Mouse (Mus musculus) embryonic facial prominence, embryonic 12.5 days (tissue): ENCODE results near the gene Ip6k3. TPM values are rescaled to one million over a fixed set of nuclear protein-coding genes. Genes with fewer than 3 reads are reported as not detected.

Experiments
- ATAC-seq: fragments of 200-750 bp; cut with Nextera tagmentation; 2 replicates; pipeline ENCODE4 v1.8.0; 2017; ENCODE audit not compliant: insufficient number of reproducible peaks, insufficient read depth, low FRiP score, low TSS enrichment
- H3K27ac ChIP-seq: fragments of 300-500 bp; sonication (generic); 2 replicates; pipeline ENCODE4 v1.5.1; 2016; ENCODE audit warnings: mild to moderate bottlenecking
- H3K27me3 ChIP-seq: fragments of 300-500 bp; sonication (generic); 2 replicates; pipeline ENCODE4 v1.6.1; 2016; ENCODE audit warnings: mild to moderate bottlenecking, moderate library complexity
- H3K36me3 ChIP-seq: fragments of 300-500 bp; sonication (generic); 2 replicates; pipeline ENCODE4 v1.6.1; 2016; ENCODE audit warnings: mild to moderate bottlenecking
- H3K4me1 ChIP-seq: fragments of 300-500 bp; sonication (generic); 2 replicates; pipeline ENCODE4 v1.6.1; 2016
- H3K4me2 ChIP-seq: fragments of 300-500 bp; sonication (generic); replicated peaks from 2 replicates; pipeline ENCODE4 v1.6.1; 2016; ENCODE audit warnings: mild to moderate bottlenecking, moderate library complexity
- H3K4me3 ChIP-seq: fragments of 300-500 bp; sonication (generic); 2 replicates; pipeline ENCODE4 v1.5.1; 2016; ENCODE audit warnings: mild to moderate bottlenecking
- H3K9ac ChIP-seq: fragments of 300-500 bp; sonication (generic); 2 replicates; pipeline ENCODE4 v1.6.1; 2016; ENCODE audit warnings: mild to moderate bottlenecking, moderate library complexity
- H3K9me3 ChIP-seq: fragments of 300-500 bp; sonication (generic); 2 replicates; pipeline ENCODE4 v1.6.1; 2016; ENCODE audit warnings: mild to moderate bottlenecking, moderate library complexity
- WGBS: fragments of 180-500 bp; shearing (Covaris S2); methylation state at CpG from one replicate; pipeline ENCODE4 v1.1.7; 2016; 5-methylcytosine and 5-hydroxymethylcytosine counted together
- polyA plus RNA-seq: library from polyadenylated mRNA; unstranded; fragments of >200 nt; fragmentation: Nextera tagmentation; extraction: Ambion mirVana; gene quantifications from 2 replicates; pipeline ENCODE4 v1.2.1, GENCODE M21; 2016

Ip6k3 gene
- polyA plus RNA-seq, 1 experiment from 2014 or later = 0.35 TPM

DNA sequence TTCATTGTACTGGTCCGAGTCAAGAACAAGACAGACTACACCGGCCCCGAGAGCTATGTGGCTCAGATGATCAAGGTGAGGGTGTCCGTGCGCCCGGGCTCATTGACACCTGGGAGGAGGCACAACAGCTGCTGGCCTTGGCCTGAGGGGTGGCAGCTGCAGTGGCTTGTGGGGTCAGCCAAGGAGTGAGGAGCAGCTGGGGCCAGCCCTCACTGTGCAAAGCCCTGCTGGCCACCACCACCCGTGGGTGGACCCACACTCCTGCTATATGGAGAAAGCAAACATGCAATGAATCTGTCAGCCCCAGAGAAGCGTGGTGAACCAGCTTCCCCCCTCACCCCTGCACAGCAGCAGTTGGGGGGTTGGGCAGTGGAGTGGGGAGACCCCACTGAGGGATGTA, 47.6 kb downstream of the Ip6k3 start:
- H3K36me3 ChIP-seq = peaks cover 59% of the 10 kb centered on the region
- H3K9ac ChIP-seq = no peak overlapping the region
- no peaks in the 10 kb centered on the region for H3K9me3 ChIP-seq
- H3K4me2 ChIP-seq = no peak overlapping the region
- WGBS = 64% methylated on average over 8 of the region's 8 CpGs
- H3K27ac ChIP-seq = no peak overlapping the region
- peaks cover 15% of the 10 kb centered on the region for H3K4me1 ChIP-seq
- no peak overlapping the region for H3K4me3 ChIP-seq
- no peaks in the 10 kb centered on the region for H3K27me3 ChIP-seq
- ATAC-seq = no peak

DNA sequence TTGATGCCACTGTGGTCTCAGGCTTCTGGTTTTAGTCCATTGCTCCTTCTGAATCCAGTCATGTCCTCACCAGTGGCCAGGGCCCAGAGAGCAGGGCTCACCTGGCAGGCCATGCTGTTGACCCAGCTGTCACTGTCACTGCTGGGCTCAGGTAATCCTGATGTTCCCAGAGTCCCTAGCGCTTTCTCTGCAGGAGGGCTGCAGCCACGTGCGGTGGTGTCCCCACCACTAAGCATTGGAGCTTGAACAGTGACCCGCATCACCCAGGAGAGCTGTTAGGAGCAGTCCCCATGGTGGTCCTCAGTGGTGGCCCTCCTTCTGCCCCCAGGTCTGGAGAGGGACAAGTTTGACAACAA, 48.1 kb downstream of the Ip6k3 start:
- Histone ChIP-seq H3K27ac (no peak overlapping the region), H3K27me3 (no peaks in the 10 kb centered on the region), H3K4me1 (peaks cover 15% of the 10 kb centered on the region), H3K4me2 (no peak overlapping the region), H3K36me3 (peaks cover 57% of the 10 kb centered on the region), H3K9me3 (no peaks in the 10 kb centered on the region), H3K4me3 (no peak overlapping the region), H3K9ac (no peak overlapping the region)
- ATAC-seq = no peak
- 78% methylated on average over 4 of the region's 4 CpGs for WGBS

DNA sequence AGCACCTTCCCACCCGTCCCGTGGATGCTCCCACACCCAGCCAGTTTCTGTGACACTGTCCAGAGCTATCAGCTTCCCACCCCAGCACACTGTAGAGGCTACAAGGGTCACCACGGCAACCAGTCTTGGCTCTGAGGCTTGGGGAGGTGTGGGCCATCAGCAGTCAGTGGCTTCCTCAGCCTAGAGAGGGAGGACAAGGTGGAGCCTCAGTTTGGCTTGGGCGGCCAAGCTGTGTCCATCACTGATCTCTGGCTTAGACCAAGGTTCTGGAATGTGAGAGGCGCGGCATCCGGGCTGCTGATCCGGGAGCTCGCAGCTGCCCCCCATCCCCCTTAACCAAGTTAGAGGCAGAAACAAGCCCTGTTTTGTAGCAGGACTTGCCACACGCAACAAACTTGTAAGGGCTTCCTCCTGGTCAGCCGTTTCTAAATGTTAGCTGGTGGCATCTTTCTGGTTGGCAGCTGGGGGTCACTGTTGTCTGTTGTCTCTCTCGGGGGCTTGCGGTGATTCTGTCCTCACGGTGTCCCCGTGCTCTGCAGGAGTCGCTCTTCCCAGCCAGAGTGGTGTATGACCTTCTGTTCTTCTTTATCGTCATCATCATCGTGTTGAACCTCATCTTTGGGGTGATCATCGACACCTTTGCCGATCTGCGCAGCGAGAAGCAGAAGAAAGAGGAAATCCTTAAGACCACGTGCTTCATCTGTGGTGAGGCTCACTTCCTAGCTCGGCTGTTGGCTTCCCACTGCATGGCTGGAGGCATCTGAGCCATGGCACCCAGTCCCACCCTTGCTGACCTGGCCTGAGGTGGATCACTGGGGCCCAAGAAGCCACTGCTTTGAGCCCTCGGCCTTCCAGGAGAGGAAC, 48.7 kb downstream of the Ip6k3 start:
- no peaks in the 10 kb centered on the region for H3K9me3 ChIP-seq
- no peak for ATAC-seq
- H3K27ac ChIP-seq = no peak overlapping the region
- H3K36me3 ChIP-seq = peaks cover 53% of the 10 kb centered on the region
- H3K27me3 ChIP-seq = no peaks in the 10 kb centered on the region
- H3K4me2 ChIP-seq = no peak overlapping the region
- 88% methylated on average over 25 of the region's 25 CpGs for WGBS
- H3K4me1 ChIP-seq = peaks cover 15% of the 10 kb centered on the region
- H3K9ac ChIP-seq = no peak overlapping the region
- no peak overlapping the region for H3K4me3 ChIP-seq

DNA sequence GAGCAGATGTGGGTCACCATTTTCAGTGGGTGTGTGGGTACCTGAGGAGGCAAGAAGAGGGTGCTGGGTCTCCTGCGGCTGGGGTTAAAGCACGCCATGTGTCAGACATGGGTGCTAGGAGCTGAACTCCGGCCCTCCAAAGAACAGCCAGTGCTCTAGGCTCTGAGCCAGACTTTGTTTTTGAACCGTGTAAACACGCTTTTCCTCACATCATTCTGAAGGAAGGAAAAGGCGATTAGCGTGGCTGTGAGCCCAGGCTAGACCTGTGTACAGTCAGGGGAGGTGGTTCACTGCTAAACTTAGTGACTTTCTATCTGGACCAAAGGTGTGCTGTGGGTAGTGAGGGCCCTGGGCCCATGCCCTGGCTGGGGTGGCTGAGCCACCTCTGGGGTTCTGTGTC, 57.5 kb downstream of the Ip6k3 start:
- Histone ChIP-seq H3K4me3 (no peak overlapping the region), H3K4me1 (no peaks in the 10 kb centered on the region), H3K9ac (no peak overlapping the region), H3K27me3 (no peaks in the 10 kb centered on the region), H3K4me2 (no peak overlapping the region), H3K36me3 (0 out of 2 replicates have a peak, but pooled peaks cover 13% of the 10 kb centered on the region), H3K9me3 (no peaks in the 10 kb centered on the region), H3K27ac (no peak overlapping the region)
- no peak for ATAC-seq
- WGBS = 91% methylated on average over 7 of the region's 7 CpGs

- H3K36me3 ChIP-seq = 0 out of 2 replicates have a peak, but pooled peaks cover 12% of the 10 kb centered on the region
- H3K27me3 ChIP-seq = no peaks in the 10 kb centered on the region
- H3K9ac ChIP-seq = no peak overlapping the region
- H3K9me3 ChIP-seq = no peaks in the 10 kb centered on the region
- H3K4me2 ChIP-seq = no peak overlapping the region
- no peak overlapping the region for H3K27ac ChIP-seq
- no peak overlapping the region for H3K4me3 ChIP-seq
- WGBS = 76% methylated on average over 6 of the region's 6 CpGs
- no peak for ATAC-seq
- H3K4me1 ChIP-seq = no peaks in the 10 kb centered on the region
Observed at GRCm38 (mm10) chr17:27107936-27108335, 59.7 kb downstream of the Ip6k3 start.

GRCm38 (mm10) chr17:27106745-27107144, 60.9 kb downstream of the Ip6k3 start:
- 0 out of 2 replicates have a peak, but pooled peaks cover 9% of the 10 kb centered on the region for H3K36me3 ChIP-seq
- H3K4me3 ChIP-seq = no peak overlapping the region
- H3K27me3 ChIP-seq = no peaks in the 10 kb centered on the region
- H3K4me2 ChIP-seq = no peak overlapping the region
- no peak overlapping the region for H3K9ac ChIP-seq
- no peaks in the 10 kb centered on the region for H3K9me3 ChIP-seq
- no peaks in the 10 kb centered on the region for H3K4me1 ChIP-seq
- no peak for ATAC-seq
- H3K27ac ChIP-seq = no peak overlapping the region
- 79% methylated on average over 9 of the region's 9 CpGs for WGBS

DNA sequence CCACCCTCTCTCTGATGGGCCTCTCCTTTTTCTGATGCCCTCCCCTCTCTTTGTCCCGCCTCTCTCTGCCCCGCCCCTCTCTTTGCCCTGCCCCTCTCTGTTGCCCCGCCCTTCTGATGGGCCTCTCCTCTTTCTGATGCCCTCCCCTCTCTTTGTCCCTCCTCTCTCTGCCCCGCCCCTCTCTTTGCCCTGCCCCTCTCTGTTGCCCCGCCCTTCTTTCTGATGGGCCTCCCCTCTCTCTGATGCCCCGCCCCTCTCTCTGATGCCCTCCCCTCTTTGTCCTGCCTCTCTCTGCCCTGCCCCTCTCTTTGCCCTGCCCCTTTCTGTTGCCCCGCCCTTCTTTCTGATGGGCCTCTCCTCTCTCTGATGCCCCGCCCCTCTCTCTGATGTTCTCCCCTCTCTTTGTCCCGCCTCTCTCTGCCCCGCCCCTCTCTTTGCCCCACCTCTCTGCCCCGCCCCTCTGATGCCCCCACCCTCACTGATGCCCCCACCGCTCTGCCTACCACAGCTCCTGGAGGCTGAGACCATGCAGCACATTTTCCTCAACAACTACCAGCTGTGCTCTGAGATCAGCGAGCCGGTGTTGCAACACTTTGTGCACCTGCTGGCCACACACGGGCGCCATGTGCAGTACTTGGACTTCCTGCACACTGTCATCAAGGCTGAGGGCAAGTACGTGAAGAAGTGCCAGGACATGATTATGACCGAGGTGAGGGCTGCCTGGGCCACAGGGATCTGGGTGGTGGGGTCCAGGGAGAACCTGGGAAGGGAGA, 61.7 kb downstream of the Ip6k3 start:
- 78% methylated on average over 11 of the region's 18 CpGs for WGBS

DNA sequence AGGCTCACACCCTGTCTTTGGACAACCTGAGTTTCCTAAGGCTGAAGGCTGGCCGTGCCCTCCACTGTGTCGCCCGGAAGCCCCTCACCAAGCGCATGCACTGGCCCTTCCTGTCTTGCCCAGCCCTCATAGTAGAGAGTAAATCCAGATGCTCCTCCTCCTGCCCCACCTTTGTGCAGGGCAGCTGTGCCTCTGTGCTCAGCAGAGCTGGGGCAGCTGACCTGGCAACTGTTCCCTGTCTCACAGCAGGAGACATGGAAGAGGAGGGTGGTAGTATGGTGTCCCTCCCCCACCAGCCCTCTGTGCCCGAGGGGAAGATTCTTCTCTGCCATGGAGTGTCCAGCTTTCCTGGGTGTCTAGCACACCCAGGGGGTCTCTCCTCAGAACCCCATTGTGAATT, 65.9 kb downstream of the Ip6k3 start:
- Histone ChIP-seq H3K36me3 (0 out of 2 replicates have a peak, but pooled peaks cover 4% of the 10 kb centered on the region), H3K9me3 (no peaks in the 10 kb centered on the region), H3K27ac (no peak overlapping the region), H3K4me2 (no peak overlapping the region), H3K9ac (no peak overlapping the region), H3K4me1 (no peaks in the 10 kb centered on the region), H3K27me3 (no peaks in the 10 kb centered on the region), H3K4me3 (no peak overlapping the region)
- 73% methylated on average over 5 of the region's 5 CpGs for WGBS
- no peak for ATAC-seq

More for the DNA sequence above, 61.7 kb downstream of the Ip6k3 start:
- Histone ChIP-seq H3K9me3 (no peaks in the 10 kb centered on the region), H3K27me3 (no peaks in the 10 kb centered on the region), H3K36me3 (0 out of 2 replicates have a peak, but pooled peaks cover 9% of the 10 kb centered on the region), H3K4me2 (no peak overlapping the region), H3K4me1 (no peaks in the 10 kb centered on the region), H3K4me3 (no peak overlapping the region), H3K9ac (no peak overlapping the region), H3K27ac (no peak overlapping the region)
- ATAC-seq = no peak

- Histone ChIP-seq H3K27ac (no peak overlapping the region), H3K9ac (no peak overlapping the region), H3K4me2 (no peak overlapping the region), H3K27me3 (no peaks in the 10 kb centered on the region), H3K36me3 (0 out of 2 replicates have a peak, but pooled peaks cover 8% of the 10 kb centered on the region), H3K4me1 (no peaks in the 10 kb centered on the region), H3K4me3 (no peak overlapping the region), H3K9me3 (no peaks in the 10 kb centered on the region)
- 49% methylated on average over 13 of the region's 13 CpGs for whole genome bisulfite sequencing
- no peak for ATAC-seq
Observed at GRCm38 (mm10) chr17:27095690-27096089, 71.9 kb downstream of the Ip6k3 start.

Other genes with a start within 250 kb of the Ip6k3 start
- 13.9 and 17.1 TPM in 2 replicates for gene Phf1, start 234.7 kb downstream of the Ip6k3 start, polyA plus RNA-seq
- 172 and 174 TPM in 2 replicates for gene Cuta, start 228.2 kb downstream of the Ip6k3 start, polyA plus RNA-seq
- gene Syngap1, start 226.5 kb downstream of the Ip6k3 start, polyA plus RNA-seq = 2.5 and 4.0 TPM in 2 replicates
- gene Zbtb9, start 194.6 kb downstream of the Ip6k3 start, polyA plus RNA-seq = 16.1 and 17.1 TPM in 2 replicates
- 4.5 and 4.9 TPM in 2 replicates for gene Bak1, start 138.8 kb downstream of the Ip6k3 start, polyA plus RNA-seq
- 3.2 and 3.4 TPM in 2 replicates for gene Itpr3, start 110.5 kb downstream of the Ip6k3 start, polyA plus RNA-seq
- 340 and 372 TPM in 2 replicates for gene Uqcc2, start 33.9 kb downstream of the Ip6k3 start, polyA plus RNA-seq
- gene Lemd2, start 36.7 kb upstream of the Ip6k3 start, polyA plus RNA-seq = 30.9 and 35.4 TPM in 2 replicates